Mouse (Mus musculus): ENCODE measurements around the gene Rgs7. TPM values are rescaled to one million over a fixed set of nuclear protein-coding genes. Genes with fewer than 3 reads are reported as not detected.

Gene Rgs7
- polyA plus RNA-seq, 1 experiment from 2014 or later, result not detected

DNA sequence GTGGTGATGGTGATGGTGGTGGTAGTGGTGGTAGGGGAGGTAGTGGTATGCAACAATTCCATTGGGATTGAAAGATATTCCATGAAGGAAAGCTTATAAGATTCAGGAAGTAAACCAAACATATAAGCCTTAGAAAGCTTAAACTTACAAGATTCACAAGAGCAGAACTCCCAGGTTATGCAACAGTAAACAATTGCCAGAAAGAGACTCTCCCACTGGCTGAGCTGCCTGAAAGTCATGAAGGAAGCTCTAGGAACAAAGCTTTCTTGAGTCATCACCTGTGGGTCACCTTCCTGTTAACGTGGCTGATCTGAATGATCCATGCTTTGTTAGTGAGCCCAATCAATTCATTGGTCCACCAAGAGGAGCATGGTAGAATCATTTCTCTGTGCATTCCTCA is 288.8 kb downstream of the Rgs7 start:
- 55% methylated on average over 1 of the region's 1 CpGs for WGBS (ENCODE audit: missing documents)
- Histone ChIP-seq H3K27ac (no peak overlapping the region), H3K36me3 (ENCODE audit: inconsistent target) (no peaks in the 10 kb centered on the region), H3K4me3 (ENCODE audit: inconsistent target) (no peak overlapping the region), H3K79me2 (ENCODE audit: inconsistent target) (no peaks in the 10 kb centered on the region)

DNA sequence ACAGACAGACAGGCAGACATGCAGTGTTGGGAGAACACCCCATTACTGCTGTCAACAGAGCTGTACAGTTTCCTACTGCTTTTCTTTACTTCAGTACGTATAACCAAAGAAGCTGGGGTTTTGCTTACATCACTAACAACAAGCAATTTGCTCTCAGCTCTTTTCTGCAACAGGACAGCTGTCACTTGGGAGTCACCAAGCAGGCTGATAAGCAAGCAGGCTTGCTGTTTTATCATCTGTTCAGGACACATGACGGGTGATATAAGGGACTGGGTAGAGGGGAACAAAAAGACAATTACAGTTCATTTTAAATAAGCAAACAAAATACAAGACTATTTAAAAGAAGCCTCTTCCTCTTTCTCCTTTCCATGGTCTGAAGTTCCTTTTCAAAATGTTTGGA is 289.4 kb downstream of the Rgs7 start:
- Histone ChIP-seq H3K4me3 (ENCODE audit: inconsistent target) (no peak overlapping the region), H3K36me3 (ENCODE audit: inconsistent target) (no peaks in the 10 kb centered on the region), H3K27ac (no peak overlapping the region), H3K79me2 (ENCODE audit: inconsistent target) (no peaks in the 10 kb centered on the region)
- 83% methylated on average over 2 of the region's 2 CpGs for WGBS (ENCODE audit: missing documents)

- Histone ChIP-seq H3K79me2 (ENCODE audit: inconsistent target) (no peaks in the 10 kb centered on the region), H3K36me3 (ENCODE audit: inconsistent target) (no peaks in the 10 kb centered on the region), H3K4me3 (ENCODE audit: inconsistent target) (no peak overlapping the region), H3K27ac (no peak overlapping the region)
- WGBS (ENCODE audit: missing documents), result 92% methylated on average over 4 of the region's 4 CpGs
Measured at GRCm38 (mm10) chr1:175198881-175199280, 293.4 kb downstream of the Rgs7 start.

GRCm38 (mm10) chr1:175195806-175196205 is 296.5 kb downstream of the Rgs7 start:
- no peaks in the 10 kb centered on the region for H3K79me2 ChIP-seq (ENCODE audit: inconsistent target)
- no peak overlapping the region for H3K27ac ChIP-seq
- WGBS (ENCODE audit: missing documents), result 87% methylated on average over 4 of the region's 4 CpGs
- H3K4me3 ChIP-seq (ENCODE audit: inconsistent target), result no peak overlapping the region
- no peaks in the 10 kb centered on the region for H3K36me3 ChIP-seq (ENCODE audit: inconsistent target)

DNA sequence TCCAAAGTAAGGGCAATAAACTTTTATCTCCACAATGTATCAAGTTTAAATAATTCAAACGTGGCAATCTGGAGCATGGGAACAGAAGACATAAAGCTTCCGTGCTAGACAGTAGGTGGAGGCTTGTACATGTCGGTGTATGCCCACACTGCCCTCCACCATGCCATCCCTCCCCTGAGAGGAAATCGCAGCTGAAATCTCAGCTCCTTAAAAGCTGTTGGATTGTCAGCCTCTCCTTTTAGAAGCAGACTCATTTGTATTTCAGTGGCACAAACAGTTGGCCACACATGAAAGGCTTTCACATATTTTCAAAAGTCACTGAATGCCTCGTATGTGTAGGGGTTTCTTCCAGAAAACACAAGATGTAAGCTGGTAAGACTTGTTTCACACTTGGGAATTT is 304.1 kb downstream of the Rgs7 start:
- Histone ChIP-seq H3K27ac (no peak overlapping the region), H3K79me2 (ENCODE audit: inconsistent target) (no peaks in the 10 kb centered on the region), H3K36me3 (ENCODE audit: inconsistent target) (no peaks in the 10 kb centered on the region), H3K4me3 (ENCODE audit: inconsistent target) (no peak overlapping the region)
- WGBS (ENCODE audit: missing documents), result 71% methylated on average over 5 of the region's 5 CpGs

DNA sequence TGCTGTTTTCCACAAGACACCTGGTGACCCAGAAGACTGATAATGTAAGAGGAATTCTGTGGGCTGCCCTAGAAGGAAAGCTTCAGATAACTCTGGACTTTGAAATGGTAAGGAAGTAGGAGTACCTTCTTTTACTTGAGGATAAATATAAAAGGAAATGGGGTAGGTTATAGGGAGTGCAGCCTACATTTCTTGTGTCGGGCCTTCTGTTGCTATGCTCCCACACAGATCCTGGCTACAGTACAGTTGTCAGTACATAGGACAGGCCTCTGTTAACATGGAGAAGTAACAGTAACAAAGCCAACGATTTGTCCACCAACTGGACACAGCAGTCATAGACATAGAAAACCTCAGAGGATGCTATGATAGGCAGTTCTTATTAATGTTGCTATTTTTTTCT is 307.1 kb downstream of the Rgs7 start:
- Histone ChIP-seq H3K4me3 (ENCODE audit: inconsistent target) (no peak overlapping the region), H3K27ac (no peak overlapping the region), H3K36me3 (ENCODE audit: inconsistent target) (no peaks in the 10 kb centered on the region), H3K79me2 (ENCODE audit: inconsistent target) (no peaks in the 10 kb centered on the region)
- WGBS (ENCODE audit: missing documents), result 75% methylated on average over 2 of the region's 2 CpGs

- Histone ChIP-seq H3K27ac (no peak overlapping the region), H3K36me3 (ENCODE audit: inconsistent target) (no peaks in the 10 kb centered on the region), H3K4me3 (ENCODE audit: inconsistent target) (no peak overlapping the region), H3K79me2 (ENCODE audit: inconsistent target) (no peaks in the 10 kb centered on the region)
- WGBS (ENCODE audit: missing documents), result 61% methylated on average over 3 of the region's 3 CpGs
Measured at GRCm38 (mm10) chr1:175184736-175185135, 307.6 kb downstream of the Rgs7 start.

GRCm38 (mm10) chr1:175178733-175179132 is 313.6 kb downstream of the Rgs7 start:
- 88% methylated on average over 1 of the region's 1 CpGs for WGBS (ENCODE audit: missing documents)
- H3K36me3 ChIP-seq (ENCODE audit: inconsistent target), result no peaks in the 10 kb centered on the region
- H3K4me3 ChIP-seq (ENCODE audit: inconsistent target), result no peak overlapping the region
- H3K27ac ChIP-seq, result no peak overlapping the region
- no peaks in the 10 kb centered on the region for H3K79me2 ChIP-seq (ENCODE audit: inconsistent target)

DNA sequence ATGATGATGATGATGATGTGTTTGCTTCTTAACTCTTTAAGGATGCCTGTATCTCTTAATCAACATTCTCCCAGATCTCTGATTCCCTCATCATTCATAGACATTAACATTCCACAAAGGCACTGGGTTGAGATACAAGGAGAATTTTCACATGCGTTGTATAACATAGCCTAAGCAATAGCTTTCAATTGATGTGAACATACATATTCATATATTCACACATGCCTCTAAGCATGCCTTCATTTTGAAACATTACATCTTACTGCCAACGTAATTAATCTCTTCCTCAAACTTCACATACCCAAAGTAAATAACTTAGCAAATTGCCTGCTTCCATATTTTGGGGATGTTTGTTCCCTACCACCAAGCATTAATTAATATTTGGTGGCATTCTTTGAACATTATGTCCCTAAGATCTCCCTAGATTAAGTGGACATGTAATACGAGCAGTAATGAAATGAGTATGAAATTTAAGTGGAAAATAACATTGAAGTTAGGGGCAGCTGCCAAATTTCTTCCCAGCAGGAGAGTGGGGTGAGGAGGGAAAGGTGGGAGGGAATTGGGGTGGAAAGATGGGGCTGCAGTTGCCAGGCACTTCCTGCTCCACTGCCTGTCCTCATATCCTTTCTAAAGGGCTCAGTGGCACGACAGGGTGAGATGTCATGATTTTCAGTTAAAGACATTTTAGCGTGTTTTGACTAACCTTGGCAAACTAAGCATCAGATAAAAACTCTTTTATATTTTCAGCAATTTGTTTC is 317.2 kb downstream of the Rgs7 start:
- H3K27ac ChIP-seq, result no peak overlapping the region
- H3K36me3 ChIP-seq (ENCODE audit: inconsistent target), result no peaks in the 10 kb centered on the region
- WGBS (ENCODE audit: missing documents), result 79% methylated on average over 5 of the region's 5 CpGs
- H3K79me2 ChIP-seq (ENCODE audit: inconsistent target), result no peaks in the 10 kb centered on the region
- no peak overlapping the region for H3K4me3 ChIP-seq (ENCODE audit: inconsistent target)

DNA sequence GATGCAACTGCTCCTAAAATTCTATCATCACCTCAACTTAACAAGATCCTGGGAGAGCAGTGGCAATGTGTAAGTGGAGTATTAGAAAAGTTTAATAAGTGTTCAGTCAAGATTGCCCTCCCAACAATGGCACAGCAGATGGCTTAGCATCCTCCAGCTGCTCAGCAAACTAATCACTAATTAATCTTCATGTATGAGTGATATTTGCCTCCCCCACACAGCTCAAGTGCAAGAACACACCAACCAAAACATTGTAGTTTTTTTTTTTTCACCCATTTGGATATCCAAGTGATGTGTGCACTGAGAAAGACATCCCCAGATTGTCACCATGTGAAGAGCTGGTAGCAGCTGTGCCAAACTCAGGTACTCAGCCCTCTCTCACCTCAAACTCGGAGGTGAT is 336.8 kb downstream of the Rgs7 start:
- H3K79me2 ChIP-seq (ENCODE audit: inconsistent target), result no peaks in the 10 kb centered on the region
- no peak overlapping the region for H3K4me3 ChIP-seq (ENCODE audit: inconsistent target)
- no peak overlapping the region for H3K27ac ChIP-seq
- 83% methylated on average over 1 of the region's 1 CpGs for WGBS (ENCODE audit: missing documents)
- H3K36me3 ChIP-seq (ENCODE audit: inconsistent target), result no peaks in the 10 kb centered on the region

DNA sequence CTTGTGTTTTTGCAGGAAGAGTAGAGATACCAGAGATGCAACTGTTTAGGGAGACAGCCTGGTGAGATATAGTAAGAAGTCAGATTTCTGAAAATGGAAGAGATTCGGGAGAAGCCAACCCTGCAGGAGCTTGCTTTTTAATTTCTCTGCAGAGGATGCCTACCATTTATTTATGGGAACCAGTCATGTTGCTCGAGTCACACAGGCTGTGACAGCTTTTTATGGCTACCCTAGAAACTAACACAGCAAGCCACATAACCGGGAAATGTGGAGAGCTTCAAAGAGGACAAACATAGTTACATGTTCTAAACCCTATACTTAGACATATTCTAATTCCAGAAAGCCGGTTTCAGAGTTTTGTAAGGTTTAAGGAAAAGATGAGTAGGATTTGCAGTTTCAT is 349.2 kb downstream of the Rgs7 start:
- Histone ChIP-seq H3K27ac (no peak overlapping the region), H3K79me2 (ENCODE audit: inconsistent target) (no peaks in the 10 kb centered on the region), H3K36me3 (ENCODE audit: inconsistent target) (no peaks in the 10 kb centered on the region), H3K4me3 (ENCODE audit: inconsistent target) (no peak overlapping the region)
- 83% methylated on average over 4 of the region's 4 CpGs for WGBS (ENCODE audit: missing documents)

DNA sequence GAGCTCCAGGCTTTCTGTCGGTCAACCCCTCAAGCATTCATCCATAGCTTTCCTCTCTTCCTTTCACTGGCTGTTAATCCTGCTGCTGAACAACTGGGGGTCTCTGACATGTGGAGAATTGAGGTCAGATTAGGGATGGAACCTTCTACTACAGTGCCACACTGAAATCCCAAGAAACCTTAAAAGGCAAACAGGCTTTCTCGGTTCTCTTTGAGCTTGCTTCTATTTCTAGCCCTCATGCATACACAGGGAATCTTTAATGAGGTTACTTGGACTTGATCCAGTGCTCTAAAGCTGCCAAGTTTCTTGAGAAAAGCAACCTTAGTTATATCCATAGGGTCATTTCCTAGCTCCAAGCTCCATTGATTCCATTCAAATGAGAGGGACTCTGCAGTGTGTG is 363.8 kb downstream of the Rgs7 start:
- Histone ChIP-seq H3K36me3 (ENCODE audit: inconsistent target) (no peaks in the 10 kb centered on the region), H3K27ac (no peak overlapping the region), H3K79me2 (ENCODE audit: inconsistent target) (no peaks in the 10 kb centered on the region), H3K4me3 (ENCODE audit: inconsistent target) (no peak overlapping the region)
- 74% methylated on average over 2 of the region's 2 CpGs for WGBS (ENCODE audit: missing documents)

GRCm38 (mm10) chr1:175124416-175124815 is 367.9 kb downstream of the Rgs7 start:
- 95% methylated on average over 3 of the region's 3 CpGs for WGBS (ENCODE audit: missing documents)
- H3K4me3 ChIP-seq (ENCODE audit: inconsistent target), result no peak overlapping the region
- H3K79me2 ChIP-seq (ENCODE audit: inconsistent target), result no peaks in the 10 kb centered on the region
- no peak overlapping the region for H3K27ac ChIP-seq
- no peaks in the 10 kb centered on the region for H3K36me3 ChIP-seq (ENCODE audit: inconsistent target)

- Histone ChIP-seq H3K4me3 (ENCODE audit: inconsistent target) (no peak overlapping the region), H3K27ac (no peak overlapping the region), H3K36me3 (ENCODE audit: inconsistent target) (no peaks in the 10 kb centered on the region), H3K79me2 (ENCODE audit: inconsistent target) (no peaks in the 10 kb centered on the region)
- 70% methylated on average over 4 of the region's 4 CpGs for WGBS (ENCODE audit: missing documents)
Measured at GRCm38 (mm10) chr1:175118904-175119555, 373.3 kb downstream of the Rgs7 start.

- Histone ChIP-seq H3K36me3 (ENCODE audit: inconsistent target) (no peaks in the 10 kb centered on the region), H3K4me3 (ENCODE audit: inconsistent target) (no peak overlapping the region), H3K27ac (no peak overlapping the region), H3K79me2 (ENCODE audit: inconsistent target) (no peaks in the 10 kb centered on the region)
- WGBS (ENCODE audit: missing documents), result 78% methylated on average over 1 of the region's 1 CpGs
Measured at GRCm38 (mm10) chr1:175108270-175108860, 383.9 kb downstream of the Rgs7 start.
